Mouse (Mus musculus): ENCODE results near the gene Tnfrsf19. TPM values are rescaled to one million over a fixed set of nuclear protein-coding genes. Genes with fewer than 3 reads are reported as not detected.

Tnfrsf19 gene
- total and polyA plus RNA-seq, 3 experiments, result 2.2 to 4.3 (median 3.7) TPM

- no peak for DNase-seq
- Histone ChIP-seq H3K27ac (no peak overlapping the region), H3K9ac (ENCODE audit: low read depth, low read length) (no peak overlapping the region), H3K36me3 (ENCODE audit: control insufficient read depth, insufficient read depth, low read length) (no peaks in the 10 kb centered on the region), H3K27me3 (ENCODE audit: control insufficient read depth, insufficient read depth, low read length) (no peaks in the 10 kb centered on the region), H3K79me2 (replicated peaks; ENCODE audit: control insufficient read depth, insufficient read depth, low read length) (no peaks in the 10 kb centered on the region), H3K4me1 (ENCODE audit: control insufficient read depth, insufficient read depth, low read length) (no peaks in the 10 kb centered on the region), H3K4me3 (no peak overlapping the region)
- intact Hi-C loops (cut with DNase I), result no loop called here
- 95% methylated on average over 15 of the region's 15 CpGs for WGBS
- TF ChIP-seq POLR2A (IDR thresholded peaks at IDR 0.05; ENCODE audit: insufficient read depth, low read depth, low read length) (no peak), EP300 (IDR thresholded peaks at IDR 0.05; ENCODE audit: insufficient read depth, low read depth, low read length) (no peak), CTCF (IDR thresholded peaks at IDR 0.05) (no peak)
Observed at GRCm38 (mm10) chr14:61014544-61014943, 31.7 kb downstream of the Tnfrsf19 start.

- no peaks in the 10 kb centered on the region for H3K27me3 ChIP-seq (ENCODE audit: control insufficient read depth, insufficient read depth, low read length)
- H3K36me3 ChIP-seq (ENCODE audit: control insufficient read depth, insufficient read depth, low read length), result no peaks in the 10 kb centered on the region
- peak overlapping the region; percentile 27; the same call in 1 of the 2 replicates for H3K9ac ChIP-seq (ENCODE audit: low read depth, low read length)
- H3K27ac ChIP-seq, result no peak overlapping the region
- no peaks in the 10 kb centered on the region for H3K4me1 ChIP-seq (ENCODE audit: control insufficient read depth, insufficient read depth, low read length)
- DNase-seq, result peak; percentile 52 to 54
- no peak for TF ChIP-seq POLR2A (IDR thresholded peaks at IDR 0.05; ENCODE audit: insufficient read depth, low read depth, low read length)
- no peak for TF ChIP-seq CTCF (IDR thresholded peaks at IDR 0.05)
- TF ChIP-seq EP300 (IDR thresholded peaks at IDR 0.05; ENCODE audit: insufficient read depth, low read depth, low read length), result no peak
- intact Hi-C loops (cut with DNase I), result no loop called here
- 2% methylated on average over 17 of the region's 17 CpGs for WGBS
- H3K4me3 ChIP-seq, result peak overlapping the region; percentile 26
- no peaks in the 10 kb centered on the region for H3K79me2 ChIP-seq (replicated peaks; ENCODE audit: control insufficient read depth, insufficient read depth, low read length)
Observed at GRCm38 (mm10) chr14:61012397-61012931, 33.8 kb downstream of the Tnfrsf19 start.

- Histone ChIP-seq H3K9ac (ENCODE audit: low read depth, low read length) (no peak overlapping the region), H3K4me3 (no peak overlapping the region), H3K27ac (no peak overlapping the region), H3K36me3 (ENCODE audit: control insufficient read depth, insufficient read depth, low read length) (no peaks in the 10 kb centered on the region), H3K79me2 (replicated peaks; ENCODE audit: control insufficient read depth, insufficient read depth, low read length) (no peaks in the 10 kb centered on the region), H3K27me3 (ENCODE audit: control insufficient read depth, insufficient read depth, low read length) (no peaks in the 10 kb centered on the region), H3K4me1 (ENCODE audit: control insufficient read depth, insufficient read depth, low read length) (no peaks in the 10 kb centered on the region)
- DNase-seq, result no peak
- WGBS, result 98% methylated on average over 8 of the region's 8 CpGs
- TF ChIP-seq EP300 (IDR thresholded peaks at IDR 0.05; ENCODE audit: insufficient read depth, low read depth, low read length), result no peak
- no peak for TF ChIP-seq CTCF (IDR thresholded peaks at IDR 0.05)
- no peak for TF ChIP-seq POLR2A (IDR thresholded peaks at IDR 0.05; ENCODE audit: insufficient read depth, low read depth, low read length)
- intact Hi-C loops (cut with DNase I), result no loop called here
Observed at GRCm38 (mm10) chr14:61011621-61012174, 34.6 kb downstream of the Tnfrsf19 start.

- Histone ChIP-seq H3K27ac (no peak overlapping the region), H3K9ac (ENCODE audit: low read depth, low read length) (no peak overlapping the region), H3K79me2 (replicated peaks; ENCODE audit: control insufficient read depth, insufficient read depth, low read length) (no peaks in the 10 kb centered on the region), H3K4me1 (ENCODE audit: control insufficient read depth, insufficient read depth, low read length) (no peaks in the 10 kb centered on the region), H3K36me3 (ENCODE audit: control insufficient read depth, insufficient read depth, low read length) (no peaks in the 10 kb centered on the region), H3K27me3 (ENCODE audit: control insufficient read depth, insufficient read depth, low read length) (no peaks in the 10 kb centered on the region), H3K4me3 (no peak overlapping the region)
- intact Hi-C loops (cut with DNase I), result no loop called here
- WGBS, result 69% methylated on average over 17 of the region's 17 CpGs
- DNase-seq, result no peak
- TF ChIP-seq EP300 (IDR thresholded peaks at IDR 0.05; ENCODE audit: insufficient read depth, low read depth, low read length) (no peak), CTCF (IDR thresholded peaks at IDR 0.05) (no peak), POLR2A (IDR thresholded peaks at IDR 0.05; ENCODE audit: insufficient read depth, low read depth, low read length) (no peak)
Observed at GRCm38 (mm10) chr14:61005127-61005837, 41.0 kb downstream of the Tnfrsf19 start.

- Histone ChIP-seq H3K9ac (ENCODE audit: low read depth, low read length) (no peak overlapping the region), H3K27me3 (ENCODE audit: control insufficient read depth, insufficient read depth, low read length) (no peaks in the 10 kb centered on the region), H3K27ac (no peak overlapping the region), H3K4me1 (ENCODE audit: control insufficient read depth, insufficient read depth, low read length) (no peaks in the 10 kb centered on the region), H3K79me2 (replicated peaks; ENCODE audit: control insufficient read depth, insufficient read depth, low read length) (no peaks in the 10 kb centered on the region), H3K4me3 (no peak overlapping the region), H3K36me3 (ENCODE audit: control insufficient read depth, insufficient read depth, low read length) (no peaks in the 10 kb centered on the region)
- DNase-seq, result no peak
- WGBS, result 90% methylated on average over 6 of the region's 6 CpGs
- intact Hi-C loops (cut with DNase I), result no loop called here
- no peak for TF ChIP-seq POLR2A (IDR thresholded peaks at IDR 0.05; ENCODE audit: insufficient read depth, low read depth, low read length)
- TF ChIP-seq EP300 (IDR thresholded peaks at IDR 0.05; ENCODE audit: insufficient read depth, low read depth, low read length), result no peak
- no peak for TF ChIP-seq CTCF (IDR thresholded peaks at IDR 0.05)
Observed at GRCm38 (mm10) chr14:61003676-61004075, 42.6 kb downstream of the Tnfrsf19 start.

GRCm38 (mm10) chr14:61000072-61000471 is 46.2 kb downstream of the Tnfrsf19 start:
- Histone ChIP-seq H3K4me3 (no peak overlapping the region), H3K27me3 (ENCODE audit: control insufficient read depth, insufficient read depth, low read length) (no peaks in the 10 kb centered on the region), H3K79me2 (replicated peaks; ENCODE audit: control insufficient read depth, insufficient read depth, low read length) (no peaks in the 10 kb centered on the region), H3K9ac (ENCODE audit: low read depth, low read length) (no peak overlapping the region), H3K4me1 (ENCODE audit: control insufficient read depth, insufficient read depth, low read length) (no peaks in the 10 kb centered on the region), H3K27ac (no peak overlapping the region), H3K36me3 (ENCODE audit: control insufficient read depth, insufficient read depth, low read length) (no peaks in the 10 kb centered on the region)
- intact Hi-C loops (cut with DNase I), result no loop called here
- no peak for DNase-seq
- no peak for TF ChIP-seq POLR2A (IDR thresholded peaks at IDR 0.05; ENCODE audit: insufficient read depth, low read depth, low read length)
- TF ChIP-seq CTCF (IDR thresholded peaks at IDR 0.05), result no peak
- TF ChIP-seq EP300 (IDR thresholded peaks at IDR 0.05; ENCODE audit: insufficient read depth, low read depth, low read length), result no peak
- 93% methylated on average over 5 of the region's 5 CpGs for WGBS
